Mouse (Mus musculus) embryonic facial prominence, embryonic 11.5 days (tissue): Measurements from ENCODE around the gene Kif5a. TPM values are rescaled to one million over a fixed set of nuclear protein-coding genes. Genes with fewer than 3 reads are reported as not detected.
A peak's percentile ranks its signal among the peaks of the same experiment; 100 is the strongest.

Experiments
- ATAC-seq: fragments of 200-750 bp; cut with Nextera tagmentation; replicated peaks from 2 replicates; pipeline ENCODE4 v1.8.0; 2017; ENCODE audit warnings: low read depth; ENCODE audit not compliant: insufficient number of reproducible peaks, low FRiP score, low TSS enrichment
- DNase-seq: peaks from one replicate; pipeline ENCODE4 v3.0.0-alpha.2; 2015; ENCODE audit warnings: low spot score
- H3K27ac ChIP-seq: fragments of 300-500 bp; sonication (generic); replicated peaks from 2 replicates; pipeline ENCODE4 v1.5.1; 2014; ENCODE audit warnings: mild to moderate bottlenecking, low read depth, low read length, control low read depth
- H3K27me3 ChIP-seq: fragments of 300-500 bp; sonication (generic); 2 replicates; pipeline ENCODE4 v1.6.1; 2014; ENCODE audit warnings: mild to moderate bottlenecking, low read length, moderate library complexity, mixed read lengths; ENCODE audit not compliant: control insufficient read depth, insufficient read depth
- H3K36me3 ChIP-seq: fragments of 300-500 bp; sonication (generic); replicated peaks from 2 replicates; pipeline ENCODE4 v1.6.1; 2014; ENCODE audit warnings: low read depth, mild to moderate bottlenecking, low read length, moderate library complexity, mixed read lengths; ENCODE audit not compliant: control insufficient read depth, insufficient read depth
- H3K4me1 ChIP-seq: fragments of 300-500 bp; sonication (generic); 2 replicates; pipeline ENCODE4 v1.6.1; 2014; ENCODE audit warnings: low read length, mixed read lengths; ENCODE audit not compliant: control insufficient read depth, insufficient read depth
- H3K4me2 ChIP-seq: fragments of 300-500 bp; sonication (generic); 2 replicates; pipeline ENCODE4 v1.6.1; 2014; ENCODE audit warnings: low read depth, mild to moderate bottlenecking, control low read depth, low read length, moderate library complexity
- H3K4me3 ChIP-seq: fragments of 300-500 bp; sonication (generic); 2 replicates; pipeline ENCODE4 v1.5.1; 2014; ENCODE audit warnings: low read depth, low read length, control low read depth
- H3K9ac ChIP-seq: fragments of 300-500 bp; sonication (generic); replicated peaks from 2 replicates; pipeline ENCODE4 v1.6.1; 2014; ENCODE audit warnings: mild to moderate bottlenecking, control low read depth, low read length
- H3K9me3 ChIP-seq: fragments of 300-500 bp; sonication (generic); replicated peaks from 2 replicates; pipeline ENCODE4 v1.6.1; 2016; ENCODE audit warnings: mild to moderate bottlenecking, low read length, inconsistent platforms, mixed read lengths; ENCODE audit not compliant: control insufficient read depth
- WGBS: fragments of 180-500 bp; shearing (Covaris S2); extraction: QIAGEN DNeasy Blood & Tissue Kit; methylation state at CpG from one replicate; pipeline ENCODE4 v1.1.7; 2014; 5-methylcytosine and 5-hydroxymethylcytosine counted together
- polyA plus RNA-seq: library from polyadenylated mRNA; unstranded; fragments of >200 nt; fragmentation: Nextera tagmentation; extraction: Ambion mirVana; gene quantifications from 2 replicates; pipeline ENCODE4 v1.2.1, GENCODE M21; 2014

Gene Kif5a
- polyA plus RNA-seq, 1 experiment from 2014 or later: 10.4 TPM

DNA sequence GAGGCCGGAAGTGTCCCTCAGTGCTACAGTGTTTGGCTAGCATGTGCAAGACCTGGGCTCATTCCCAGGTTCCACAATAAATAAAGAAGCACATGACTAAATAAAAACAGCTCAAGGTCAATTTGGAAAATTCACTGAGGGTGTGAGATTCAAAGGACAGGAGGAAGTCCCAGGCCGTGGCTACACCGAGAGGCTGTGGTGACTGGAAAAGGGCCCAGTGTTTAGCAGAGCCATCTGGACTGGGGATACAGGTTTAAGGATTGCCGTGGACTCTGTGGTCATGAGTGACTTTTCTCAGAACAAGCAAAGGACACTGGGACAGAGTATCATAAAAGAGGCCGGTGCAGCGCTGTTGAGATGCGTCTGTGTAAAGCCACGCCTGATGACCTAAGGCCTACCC lies 49.9 kb downstream of the Kif5a start:
- no peak for ATAC-seq
- no peak overlapping the region for H3K4me2 ChIP-seq
- H3K27ac ChIP-seq: no peak overlapping the region
- DNase-seq: no peak
- WGBS: 95% methylated on average over 8 of the region's 8 CpGs
- H3K4me3 ChIP-seq: no peak overlapping the region
- 0 out of 2 replicates have a peak, but pooled peaks cover 2% of the 10 kb centered on the region for H3K4me1 ChIP-seq
- H3K36me3 ChIP-seq: no peaks in the 10 kb centered on the region
- H3K9me3 ChIP-seq: no peaks in the 10 kb centered on the region
- H3K27me3 ChIP-seq: no peaks in the 10 kb centered on the region
- H3K9ac ChIP-seq: no peak overlapping the region

DNA sequence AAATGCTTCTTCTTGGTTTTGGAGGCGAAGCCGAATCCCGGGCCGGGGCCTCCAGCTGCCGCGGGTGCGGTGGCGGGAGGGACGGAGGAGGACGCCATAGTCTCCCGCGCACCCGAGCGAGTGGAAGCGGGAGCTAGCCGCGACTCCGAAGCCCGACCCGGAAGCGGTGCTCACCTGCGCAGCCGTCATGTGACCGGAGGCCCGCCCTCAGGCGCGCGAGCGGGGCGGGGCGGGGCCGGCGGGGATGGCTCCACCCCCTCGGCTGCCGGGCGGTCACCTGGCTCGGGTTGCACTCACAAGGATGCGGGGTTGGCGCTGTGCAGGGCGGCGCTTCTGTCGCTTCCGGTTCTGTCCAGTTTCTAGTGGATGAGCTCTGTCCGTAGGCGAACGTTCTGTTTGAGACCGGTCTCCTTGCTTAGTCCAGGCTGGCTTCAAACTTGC lies 51.7 kb downstream of the Kif5a start, which contains the start of gene Pip4k2c:
Gene Pip4k2c, minus strand, starts transcription at position 172 of the 441 bp plus-strand sequence.
- peak within 1 kb of the TSS; percentile 92 for H3K4me2 ChIP-seq
- peak within 1 kb of the TSS; percentile 74 for H3K9ac ChIP-seq
- WGBS: 1% methylated on average over 45 of the region's 47 CpGs
- DNase-seq: peak; percentile 90
- no peaks in the 10 kb centered on the region for H3K27me3 ChIP-seq
- H3K4me3 ChIP-seq: peak within 1 kb of the TSS; percentile 76
- no peak within 1 kb of the TSS for H3K27ac ChIP-seq
- H3K36me3 ChIP-seq: no peaks in the 10 kb centered on the region
- peak; percentile 89 for ATAC-seq
- 0 out of 2 replicates have a peak, but pooled peaks cover 2% of the 10 kb centered on the region for H3K4me1 ChIP-seq
- no peaks in the 10 kb centered on the region for H3K9me3 ChIP-seq

GRCm38 (mm10) chr10:127210961-127211405 lies 52.2 kb downstream of the Kif5a start:
- DNase-seq: no peak
- under 1% methylated on average over 25 of the region's 25 CpGs for whole genome bisulfite sequencing
- no peak overlapping the region for H3K27ac ChIP-seq

GRCm38 (mm10) chr10:127209928-127210570 lies 53.1 kb downstream of the Kif5a start:
- no peak overlapping the region for H3K9ac ChIP-seq
- H3K27ac ChIP-seq: no peak overlapping the region
- 85% methylated on average over 13 of the region's 13 CpGs for WGBS
- H3K9me3 ChIP-seq: no peaks in the 10 kb centered on the region
- H3K36me3 ChIP-seq: peaks cover 2% of the 10 kb centered on the region; the same call in 1 of the 2 replicates
- no peaks in the 10 kb centered on the region for H3K27me3 ChIP-seq
- H3K4me3 ChIP-seq: no peak overlapping the region
- DNase-seq (no peak), ATAC-seq (no peak)
- H3K4me1 ChIP-seq: 0 out of 2 replicates have a peak, but pooled peaks cover 2% of the 10 kb centered on the region
- no peak overlapping the region for H3K4me2 ChIP-seq

More at GRCm38 (mm10) chr10:127210961-127211405, 52.2 kb downstream of the Kif5a start:
- Histone ChIP-seq H3K4me2 (peak overlapping the region; percentile 92), H3K36me3 (no peaks in the 10 kb centered on the region), H3K9ac (peak overlapping the region; percentile 74), H3K27me3 (no peaks in the 10 kb centered on the region), H3K9me3 (no peaks in the 10 kb centered on the region), H3K4me3 (peak overlapping the region; percentile 76), H3K4me1 (0 out of 2 replicates have a peak, but pooled peaks cover 2% of the 10 kb centered on the region)
- peak; percentile 49 for ATAC-seq

GRCm38 (mm10) chr10:127208921-127209320 lies 54.2 kb downstream of the Kif5a start:
- ATAC-seq (no peak), DNase-seq (no peak)
- 88% methylated on average over 4 of the region's 4 CpGs for WGBS
- Histone ChIP-seq H3K4me1 (0 out of 2 replicates have a peak, but pooled peaks cover 2% of the 10 kb centered on the region), H3K9ac (no peak overlapping the region), H3K4me3 (no peak overlapping the region), H3K9me3 (no peaks in the 10 kb centered on the region), H3K36me3 (peaks cover 2% of the 10 kb centered on the region; the same call in 1 of the 2 replicates), H3K27ac (no peak overlapping the region), H3K27me3 (no peaks in the 10 kb centered on the region), H3K4me2 (no peak overlapping the region)

GRCm38 (mm10) chr10:127205373-127205772 lies 57.8 kb downstream of the Kif5a start:
- Histone ChIP-seq H3K9ac (no peak overlapping the region), H3K4me3 (no peak overlapping the region), H3K9me3 (no peaks in the 10 kb centered on the region), H3K27me3 (no peaks in the 10 kb centered on the region), H3K4me2 (no peak overlapping the region), H3K27ac (no peak overlapping the region), H3K4me1 (no peaks in the 10 kb centered on the region), H3K36me3 (peaks cover 2% of the 10 kb centered on the region)
- no peak for DNase-seq
- no peak for ATAC-seq
- WGBS: 89% methylated on average over 10 of the region's 10 CpGs

- DNase-seq (no peak), ATAC-seq (no peak)
- no peak overlapping the region for H3K4me2 ChIP-seq
- H3K36me3 ChIP-seq: peaks cover 2% of the 10 kb centered on the region
- H3K4me1 ChIP-seq: no peaks in the 10 kb centered on the region
- WGBS: 91% methylated on average over 5 of the region's 5 CpGs
- H3K4me3 ChIP-seq: no peak overlapping the region
- H3K9me3 ChIP-seq: no peaks in the 10 kb centered on the region
- H3K27ac ChIP-seq: no peak overlapping the region
- no peaks in the 10 kb centered on the region for H3K27me3 ChIP-seq
- H3K9ac ChIP-seq: no peak overlapping the region
Measured at GRCm38 (mm10) chr10:127204589-127204988, 58.6 kb downstream of the Kif5a start.

DNA sequence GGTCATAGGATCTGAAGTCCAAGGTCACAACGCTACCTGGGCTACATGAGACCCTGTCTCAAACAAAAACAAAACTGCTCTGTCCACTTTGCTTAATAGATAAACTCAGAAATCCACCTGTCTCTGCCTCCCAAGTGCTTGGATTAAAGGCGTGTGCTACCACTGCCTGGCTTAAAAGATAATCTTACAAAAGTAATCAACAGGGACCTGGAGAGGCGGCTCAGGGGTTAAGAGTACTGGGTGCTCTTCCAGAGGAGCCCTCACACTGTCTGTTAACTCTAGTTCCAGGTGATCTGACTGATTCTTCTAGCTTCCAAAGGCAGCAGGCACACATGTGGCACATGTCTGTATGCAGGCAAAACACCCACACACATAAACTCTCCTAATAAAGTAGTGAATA lies 60.0 kb downstream of the Kif5a start:
- Histone ChIP-seq H3K27me3 (no peaks in the 10 kb centered on the region), H3K9me3 (no peaks in the 10 kb centered on the region), H3K27ac (no peak overlapping the region), H3K36me3 (peaks cover 2% of the 10 kb centered on the region), H3K4me1 (no peaks in the 10 kb centered on the region), H3K9ac (no peak overlapping the region), H3K4me3 (no peak overlapping the region), H3K4me2 (no peak overlapping the region)
- ATAC-seq: no peak
- 82% methylated on average over 3 of the region's 3 CpGs for WGBS
- no peak for DNase-seq
